Mouse (Mus musculus) cortical plate, adult 2 months (tissue): ENCODE measurements around the gene Ms4a10.

Source experiments
- CTCF ChIP-seq: fragments of 200-500 bp; IDR thresholded peaks from 2 replicates; pipeline ENCODE4 v1.5.1; 2011; ENCODE audit warnings: mild to moderate bottlenecking, control low read depth, low read length; ENCODE audit not compliant: insufficient read depth; ENCODE audit errors: extremely low read depth
- POLR2A ChIP-seq: fragments of 200-500 bp; IDR thresholded peaks from 2 replicates; pipeline ENCODE4 v1.6.1; 2011; ENCODE audit warnings: mild to moderate bottlenecking, low read length, control low read depth; ENCODE audit not compliant: insufficient read depth; ENCODE audit errors: extremely low read depth

DNA sequence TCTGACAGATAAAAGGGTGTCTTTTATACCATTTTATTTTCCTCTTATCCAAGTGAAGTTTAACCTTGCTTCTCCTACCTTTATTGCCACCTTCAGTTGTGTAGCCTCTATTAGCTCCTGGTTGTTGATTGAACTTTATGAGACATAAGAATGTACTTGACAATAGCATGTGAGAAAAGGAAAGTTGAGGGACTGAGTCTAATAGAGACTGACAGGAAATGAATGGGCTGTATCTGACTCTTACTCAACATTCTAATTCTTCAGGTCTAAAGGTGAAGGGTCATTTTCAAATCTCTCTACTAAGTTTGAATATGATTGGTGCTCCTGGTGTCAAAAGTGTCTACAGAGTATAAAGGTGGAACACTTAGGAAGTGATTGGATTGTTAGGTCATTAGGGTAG lies 47.9 kb upstream of the Ms4a10 start:
- TF ChIP-seq CTCF (no peak), POLR2A (no peak)
